Mouse (Mus musculus) kidney, adult 2 months (tissue): ENCODE results near the gene Gpatch3. TPM values are rescaled to one million over a fixed set of nuclear protein-coding genes. Genes with fewer than 3 reads are reported as not detected.
A peak's percentile ranks its signal among the peaks of the same experiment; 100 is the strongest.

Experiments used
- DNase-seq: peaks from one replicate; pipeline ENCODE4 v3.0.0; 2021
- H3K27ac ChIP-seq: fragments of 200-500 bp; 2 replicates; pipeline ENCODE4 v1.5.1; 2012; ENCODE audit warnings: low read depth, low read length, control low read depth, inconsistent platforms; ENCODE audit not compliant: insufficient read depth
- H3K27me3 ChIP-seq: fragments of 200-500 bp; replicated peaks from 2 replicates; pipeline ENCODE4 v1.6.1; 2012; ENCODE audit warnings: mild to moderate bottlenecking, moderate library complexity, low read length, inconsistent platforms; ENCODE audit not compliant: control insufficient read depth, insufficient read depth
- H3K36me3 ChIP-seq: fragments of 200-500 bp; 2 replicates; pipeline ENCODE4 v1.6.1; 2012; ENCODE audit warnings: mild to moderate bottlenecking, moderate library complexity, low read length, inconsistent platforms; ENCODE audit not compliant: control insufficient read depth, insufficient read depth
- H3K4me1 ChIP-seq: fragments of 200-500 bp; 2 replicates; pipeline ENCODE4 v1.6.1; 2011; ENCODE audit warnings: low read length; ENCODE audit not compliant: control insufficient read depth, insufficient read depth
- H3K4me3 ChIP-seq: fragments of 200-500 bp; 2 replicates; pipeline ENCODE4 v1.5.1; 2011; ENCODE audit warnings: mild to moderate bottlenecking, low read depth, low read length, control low read depth; ENCODE audit not compliant: insufficient read depth
- CTCF ChIP-seq: fragments of 200-500 bp; conservative IDR thresholded peaks from 2 replicates; pipeline ENCODE4 v1.5.1; 2011; ENCODE audit warnings: low read depth, mild to moderate bottlenecking, control low read depth, low read length, moderate library complexity, mixed read lengths; ENCODE audit not compliant: insufficient read depth, insufficient read length
- POLR2A ChIP-seq: fragments of 200-500 bp; IDR thresholded peaks from one replicate; pipeline ENCODE4 v1.6.1; 2011; ENCODE audit warnings: low read depth, low read length, control low read depth
- WGBS: fragments of 180-500 bp; shearing (Covaris S2); methylation state at CpG from one replicate; pipeline ENCODE4 v1.1.7; 2018; 5-methylcytosine and 5-hydroxymethylcytosine counted together
- polyA plus RNA-seq: library from polyadenylated mRNA; depleted of rRNA; stranded (reverse); fragments of >200 nt; gene quantifications from 2 replicates; pipeline ENCODE4 v1.2.3, GENCODE M21; 2012; rRNA removed

Gene Gpatch3
- polyA plus RNA-seq, result 3.8 and 4.6 TPM in 2 replicates

DNA sequence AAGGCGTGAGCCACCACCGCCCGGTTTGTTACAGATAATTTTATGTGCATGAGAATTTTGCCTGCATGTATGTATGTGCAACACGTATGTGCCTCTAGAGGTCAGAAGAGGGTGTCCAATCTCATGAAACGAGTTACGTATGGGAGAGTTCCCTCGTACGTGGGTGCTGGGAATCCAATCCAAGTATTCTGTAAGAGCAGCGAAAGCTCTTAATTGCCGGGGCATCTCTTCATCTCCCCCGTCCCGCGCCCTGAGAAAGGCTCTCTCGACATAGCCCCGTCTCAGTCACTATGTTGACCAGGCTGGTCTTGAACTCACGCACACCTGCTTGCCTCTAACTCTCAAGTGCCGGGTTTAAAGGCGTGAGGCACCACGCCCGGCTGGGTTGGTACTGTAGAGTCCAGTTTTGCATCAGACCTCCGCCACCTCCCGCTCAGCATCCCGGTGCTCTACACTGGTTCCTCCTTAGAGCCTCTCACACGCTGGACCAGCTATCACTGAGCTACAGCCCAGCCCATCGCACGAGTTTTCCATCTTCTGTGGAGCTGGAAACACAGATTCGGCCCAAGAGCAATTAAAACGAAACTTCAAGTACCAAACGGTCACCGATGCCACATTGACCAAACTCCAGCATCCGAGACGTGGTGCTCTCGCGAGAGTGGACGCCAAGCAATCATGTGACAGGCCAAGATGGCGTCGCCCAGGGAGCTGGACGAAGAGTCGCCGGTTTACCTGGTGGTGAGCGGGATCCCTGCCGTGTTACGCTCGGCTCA lies at the start of gene Gpatch3:
TSS of gene Gpatch3 (plus strand) at position 676 of the 773 bp plus-strand sequence.
- TF ChIP-seq CTCF (no peak), POLR2A (peak; percentile 48)
- peaks cover 12% of the 10 kb centered on the region; the same call in 1 of the 2 replicates for H3K4me1 ChIP-seq
- H3K4me3 ChIP-seq, result peak within 1 kb of the TSS; percentile 68
- no peaks in the 10 kb centered on the region for H3K27me3 ChIP-seq
- WGBS, result 5% methylated on average over 44 of the region's 44 CpGs
- DNase-seq, result peak; percentile 97
- no peaks in the 10 kb centered on the region for H3K36me3 ChIP-seq
- peak within 1 kb of the TSS; percentile 40 for H3K27ac ChIP-seq

DNA sequence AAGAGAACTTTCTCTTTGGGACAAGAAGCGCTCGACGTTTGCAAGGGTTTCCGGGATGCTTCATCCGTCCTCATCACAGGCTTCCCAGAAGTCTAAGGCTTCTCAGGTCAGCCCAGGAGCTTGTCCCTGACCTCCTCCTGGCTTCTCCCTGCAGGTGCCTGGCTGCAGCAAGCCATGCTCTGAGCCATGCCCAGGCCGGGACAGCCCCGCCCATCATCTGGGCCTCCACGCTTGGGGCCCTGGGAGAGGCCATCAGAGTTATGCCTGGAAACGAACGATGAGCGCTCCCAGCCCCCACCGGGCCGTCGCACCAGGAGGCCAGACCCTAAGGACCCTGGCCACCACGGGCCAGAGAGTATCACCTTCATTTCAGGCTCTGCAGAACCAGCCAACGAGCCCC lies 46.8 kb upstream of the Gpatch3 start:
- DNase-seq, result no peak
- Histone ChIP-seq H3K36me3 (no peaks in the 10 kb centered on the region; the same call in none of the 2 replicates), H3K27ac (no peak overlapping the region), H3K27me3 (no peaks in the 10 kb centered on the region), H3K4me1 (no peaks in the 10 kb centered on the region), H3K4me3 (no peak overlapping the region)
- 69% methylated on average over 16 of the region's 16 CpGs for WGBS
- no peak for TF ChIP-seq POLR2A
- TF ChIP-seq CTCF, result no peak

DNA sequence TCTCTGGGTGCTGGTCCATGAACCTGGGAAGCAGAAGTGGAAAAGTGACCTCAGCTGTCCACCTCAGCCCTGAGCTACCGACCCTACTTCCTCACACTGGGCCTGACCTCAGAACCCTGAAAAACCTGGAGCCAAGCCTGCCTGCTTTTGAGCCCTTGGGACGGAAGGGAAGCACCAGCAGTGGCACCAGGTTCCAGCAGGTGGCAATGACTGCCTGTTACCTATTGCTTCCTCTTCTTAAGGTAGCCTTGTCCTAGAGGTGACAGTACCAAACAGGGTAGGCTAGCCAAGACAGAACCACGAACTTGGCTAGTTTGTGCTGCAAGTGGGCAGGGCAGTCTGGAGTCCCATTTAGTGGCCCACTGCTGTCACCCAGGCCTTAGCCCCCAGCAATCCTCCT lies 41.8 kb upstream of the Gpatch3 start:
- peak; percentile 18 for DNase-seq
- TF ChIP-seq CTCF (peak; percentile 52), POLR2A (no peak)
- H3K27me3 ChIP-seq, result no peaks in the 10 kb centered on the region
- H3K4me3 ChIP-seq, result no peak overlapping the region
- H3K36me3 ChIP-seq, result no peaks in the 10 kb centered on the region; the same call in none of the 2 replicates
- no peak overlapping the region for H3K27ac ChIP-seq
- 59% methylated on average over 3 of the region's 3 CpGs for WGBS
- no peaks in the 10 kb centered on the region; the same call in 1 of the 2 replicates for H3K4me1 ChIP-seq

DNA sequence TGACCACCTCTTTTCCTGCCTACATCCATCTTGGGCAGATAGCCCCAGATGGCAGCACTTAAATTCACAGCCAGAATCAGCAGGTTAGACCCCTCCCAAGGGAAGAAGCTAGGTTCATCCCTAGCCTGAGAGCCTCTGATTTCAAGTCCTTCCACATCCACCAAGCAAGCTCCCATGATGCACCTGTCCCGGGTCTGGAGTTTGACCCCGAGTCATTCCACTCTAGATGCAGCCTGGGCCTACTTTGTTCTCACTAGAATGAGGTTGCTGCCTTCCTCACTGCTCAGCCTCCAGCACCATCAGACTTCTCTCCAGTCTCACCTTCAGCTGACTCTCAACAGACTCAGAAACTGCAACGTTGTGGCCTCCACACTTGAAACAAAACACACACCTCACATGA lies 38.5 kb upstream of the Gpatch3 start:
- peak; percentile 70 for DNase-seq
- TF ChIP-seq CTCF (no peak), POLR2A (no peak)
- no peak overlapping the region for H3K4me3 ChIP-seq
- 66% methylated on average over 3 of the region's 3 CpGs for WGBS
- H3K4me1 ChIP-seq, result no peaks in the 10 kb centered on the region; the same call in 1 of the 2 replicates
- H3K36me3 ChIP-seq, result no peaks in the 10 kb centered on the region
- H3K27ac ChIP-seq, result no peak overlapping the region
- no peaks in the 10 kb centered on the region for H3K27me3 ChIP-seq

DNA sequence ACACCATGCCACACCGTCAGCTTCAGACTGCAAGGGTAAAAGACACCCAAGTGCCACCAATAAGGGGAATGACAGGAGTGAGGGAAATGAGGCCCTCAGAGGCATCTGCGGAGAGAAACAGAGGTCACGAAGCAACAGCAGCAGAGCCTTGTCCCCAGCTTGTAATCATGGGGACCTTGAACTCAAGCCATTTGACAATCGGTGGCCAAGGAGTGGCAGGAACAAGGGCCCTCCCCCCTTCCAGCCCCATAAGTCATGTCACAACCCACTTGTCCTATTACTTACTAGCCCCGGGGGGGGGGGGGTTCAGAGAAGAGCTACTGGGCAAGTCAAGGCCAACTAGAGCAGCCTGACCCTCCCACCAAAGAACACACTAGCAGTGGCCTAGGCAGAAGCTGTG lies 37.9 kb upstream of the Gpatch3 start:
- Histone ChIP-seq H3K4me3 (no peak overlapping the region), H3K4me1 (no peaks in the 10 kb centered on the region; the same call in 1 of the 2 replicates), H3K36me3 (no peaks in the 10 kb centered on the region), H3K27me3 (no peaks in the 10 kb centered on the region), H3K27ac (no peak overlapping the region)
- 79% methylated on average over 5 of the region's 5 CpGs for WGBS
- no peak for TF ChIP-seq POLR2A
- no peak for TF ChIP-seq CTCF
- DNase-seq, result no peak

DNA sequence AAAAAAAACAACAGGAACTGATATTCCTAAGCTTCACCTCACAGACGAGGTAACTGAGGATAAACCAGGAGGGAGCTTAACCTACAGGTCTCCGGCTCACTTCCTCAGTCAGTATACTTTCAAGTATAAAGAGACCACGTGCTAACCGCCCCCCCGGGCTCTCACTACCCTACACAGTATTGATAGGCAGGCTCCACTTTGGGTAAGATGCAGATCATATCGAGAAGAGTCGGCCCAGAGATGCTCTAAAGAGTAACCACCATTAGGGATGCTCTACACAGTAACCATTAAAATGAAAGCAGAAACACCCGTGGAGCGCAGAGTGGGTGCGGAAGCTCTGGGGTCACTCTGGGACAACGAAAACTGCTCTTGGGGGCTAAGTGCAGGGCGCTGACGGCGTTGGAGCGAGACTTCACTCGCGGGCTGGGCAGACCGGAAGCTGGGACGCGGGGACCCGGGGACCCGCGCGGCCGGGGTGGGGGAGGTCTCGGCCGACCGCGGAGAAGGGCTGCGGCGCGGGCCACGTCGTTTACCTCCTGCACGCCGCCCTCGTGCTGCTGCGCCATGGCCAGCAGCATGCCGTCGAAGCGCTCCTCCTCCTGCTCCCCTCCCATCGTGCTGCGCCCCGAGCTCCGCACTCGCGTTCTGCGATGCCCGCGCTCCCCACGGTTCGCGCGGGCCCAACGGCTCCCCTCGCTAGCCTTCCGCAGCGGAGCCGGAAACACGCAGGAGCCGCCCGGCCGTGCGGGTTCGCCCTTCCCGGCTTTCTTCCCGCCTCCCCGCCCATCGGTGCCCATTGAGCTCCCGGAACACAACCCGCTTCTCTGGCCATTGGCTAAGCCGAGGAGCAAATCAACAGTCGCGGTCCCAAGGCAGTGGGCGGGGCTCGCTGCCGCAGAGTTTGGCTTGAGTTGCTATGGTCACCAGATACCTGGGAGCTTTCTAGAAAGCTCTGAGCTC lies 29.0 kb upstream of the Gpatch3 start, which contains the start of gene Nudc:
TSS of gene Nudc (minus strand) at position 725 of the 960 bp plus-strand sequence.
- Histone ChIP-seq H3K4me1 (peaks cover 4% of the 10 kb centered on the region; the same call in 1 of the 2 replicates), H3K4me3 (peak within 1 kb of the TSS; percentile 81), H3K36me3 (no peaks in the 10 kb centered on the region), H3K27ac (0 out of 2 replicates have a peak within 1 kb of the TSS, but pooled peaks have one; percentile 21), H3K27me3 (no peaks in the 10 kb centered on the region)
- WGBS, result under 1% methylated on average over 76 of the region's 77 CpGs
- peak; percentile 99 for DNase-seq
- peak; percentile 58 for TF ChIP-seq POLR2A
- TF ChIP-seq CTCF, result no peak
